Mouse (Mus musculus) testis, postnatal 10 days (tissue): ENCODE results near the gene Gm13305.
"Not testable (repeated sequence)": the region's sequence is repeated elsewhere in the genome, so short reads cannot be mapped to it uniquely, and the experiment has no call there.

ENCODE experiments used
- DNase-seq: peaks from one replicate; pipeline ENCODE4 v3.0.0; 2021; ENCODE audit warnings: low spot score

Gm13305 gene

DNA sequence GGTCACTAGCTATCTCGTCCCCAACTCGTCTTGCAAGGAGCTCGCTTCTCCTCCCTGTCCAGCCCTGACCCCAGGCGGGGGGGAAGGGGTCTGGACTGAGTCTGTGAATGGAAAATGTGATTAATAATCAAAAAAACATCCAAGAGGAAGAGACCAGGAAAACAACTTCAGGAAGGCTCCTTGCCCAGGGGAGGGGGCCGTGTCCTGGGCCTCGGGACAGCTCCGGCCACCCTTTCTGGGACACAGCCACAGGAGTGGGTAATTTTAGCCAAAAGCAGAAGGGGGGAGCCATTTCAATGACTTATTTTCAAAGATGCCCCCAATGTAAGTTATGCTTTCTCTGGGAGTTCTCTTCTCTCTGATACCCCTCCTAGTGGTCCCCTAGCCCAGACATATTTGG is at the start of gene Gm13305:
Gm13305 (minus strand) TSS at position 101 of the 400 bp plus-strand sequence.
- not testable (repeated sequence) for DNase-seq

DNA sequence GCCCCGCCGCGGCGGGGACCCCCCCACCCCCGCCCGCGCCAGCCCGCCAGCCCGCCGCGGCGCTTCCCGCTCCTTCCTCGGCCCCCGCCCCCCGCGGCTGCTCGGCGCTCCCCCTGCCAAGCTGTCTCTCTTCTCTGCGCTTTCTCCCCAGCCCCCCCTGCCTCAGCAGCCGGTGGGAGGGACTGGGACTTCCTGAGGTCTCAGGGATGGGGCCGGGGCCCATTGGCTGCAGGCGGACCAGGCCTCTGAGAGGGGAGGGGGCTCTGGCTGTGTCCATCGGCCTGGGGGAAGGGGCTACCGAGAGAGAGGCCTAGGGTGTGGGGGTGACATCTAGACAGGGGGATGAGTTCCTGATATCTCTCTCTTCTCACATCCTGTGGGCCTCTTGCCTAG is 16.6 kb upstream of the Gm13305 start:
- not testable (repeated sequence) for DNase-seq

DNA sequence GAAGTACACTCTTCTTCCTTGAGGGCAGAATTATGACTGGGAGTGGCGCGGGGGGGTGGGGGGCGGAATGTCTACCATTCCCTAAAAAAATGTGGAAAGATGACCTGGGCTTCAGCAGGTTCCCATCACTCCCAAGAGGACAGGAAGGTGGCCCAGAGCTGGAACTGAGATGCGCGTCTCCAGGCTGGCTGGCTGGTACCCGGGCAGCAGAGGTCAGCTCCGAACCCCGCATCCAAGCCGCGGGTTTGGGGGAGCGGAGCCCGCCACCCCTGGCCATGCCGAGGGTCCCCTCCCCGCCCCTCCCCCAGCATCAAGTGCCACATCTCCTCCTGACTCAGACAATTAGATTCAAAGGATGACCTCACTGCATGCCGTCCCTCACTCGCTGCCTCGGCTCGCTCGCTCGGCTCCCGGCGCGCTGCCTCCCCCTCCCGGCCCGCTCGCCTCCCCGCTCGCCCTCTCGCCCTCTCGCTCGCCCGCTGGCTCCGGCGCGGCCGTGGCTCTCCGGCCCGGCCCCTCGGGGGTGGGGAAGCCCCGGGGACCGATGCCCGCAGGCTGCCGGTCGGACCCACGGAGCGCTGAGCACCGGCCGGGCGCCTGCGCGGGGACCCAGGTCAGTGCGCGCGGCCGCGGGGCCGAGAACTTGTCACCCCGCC is 16.0 kb upstream of the Gm13305 start:
- not testable (repeated sequence) for DNase-seq

DNA sequence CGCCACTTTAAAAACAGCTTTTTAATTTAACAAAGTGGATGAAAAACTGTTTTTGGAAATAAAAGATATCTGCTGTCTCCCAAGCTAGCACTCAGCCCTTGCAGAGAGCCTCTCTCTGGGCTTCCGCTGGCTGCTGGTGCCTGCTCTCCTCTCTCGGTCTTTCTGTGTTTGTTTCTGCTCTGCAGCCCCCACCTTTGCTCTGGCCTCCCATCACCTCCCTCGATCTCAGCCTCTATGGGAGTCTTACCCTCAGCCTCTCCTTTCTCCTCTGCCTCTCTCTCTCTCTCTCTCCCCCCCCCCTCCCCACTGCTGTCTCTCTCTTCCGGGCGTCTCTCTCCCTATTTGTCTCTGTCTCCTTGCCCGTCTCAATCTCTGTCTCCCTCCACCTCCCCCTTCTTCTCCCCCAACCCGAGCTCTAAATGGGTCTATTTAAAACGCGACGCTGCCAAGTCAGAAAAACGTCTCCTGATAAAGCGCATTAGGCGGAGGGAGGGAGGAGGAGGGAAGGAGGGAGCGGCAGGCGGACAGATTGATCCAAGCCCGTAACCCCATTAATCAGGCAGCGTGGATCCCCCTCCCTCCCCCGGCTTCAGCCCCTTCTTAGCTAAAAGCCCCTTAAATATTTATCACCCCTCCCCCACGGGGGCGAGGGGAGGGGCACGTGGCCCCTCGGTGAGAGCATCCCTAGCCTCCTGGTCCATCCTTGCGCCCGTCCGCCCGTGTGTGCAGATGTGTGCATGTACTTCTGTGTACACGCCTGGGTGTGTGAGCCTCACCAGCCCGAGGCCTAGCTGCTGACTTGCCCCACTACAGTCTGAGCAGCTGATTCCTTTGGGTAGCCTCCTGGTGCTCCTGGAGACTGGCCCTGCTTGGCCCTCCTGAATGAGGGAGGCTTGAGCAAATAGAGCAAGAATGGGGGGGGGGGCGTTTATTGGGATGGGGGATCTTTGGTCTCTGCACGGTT is 15.1 kb upstream of the Gm13305 start:
- not testable (repeated sequence) for DNase-seq

DNA sequence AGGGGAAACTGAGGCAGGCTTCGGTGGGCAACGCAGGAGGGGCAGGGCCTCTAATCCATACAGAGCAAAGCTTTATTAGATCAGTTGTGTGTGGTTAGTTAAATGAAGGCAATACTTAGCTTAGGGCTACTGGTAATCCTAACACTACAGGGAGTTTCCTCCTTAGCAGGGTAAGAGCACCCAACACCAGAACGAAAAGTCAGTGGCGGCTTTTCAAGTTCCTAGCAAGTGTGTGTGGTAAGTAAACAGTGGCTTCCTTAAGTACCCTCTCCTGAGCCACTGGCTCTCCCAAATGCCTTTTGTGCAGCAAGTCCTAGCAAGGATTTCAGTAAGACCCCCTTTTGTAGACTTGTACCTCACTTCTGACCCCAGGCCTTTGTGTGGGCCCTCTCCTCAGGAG is 9.8 kb upstream of the Gm13305 start:
- DNase-seq: not testable (repeated sequence)

DNA sequence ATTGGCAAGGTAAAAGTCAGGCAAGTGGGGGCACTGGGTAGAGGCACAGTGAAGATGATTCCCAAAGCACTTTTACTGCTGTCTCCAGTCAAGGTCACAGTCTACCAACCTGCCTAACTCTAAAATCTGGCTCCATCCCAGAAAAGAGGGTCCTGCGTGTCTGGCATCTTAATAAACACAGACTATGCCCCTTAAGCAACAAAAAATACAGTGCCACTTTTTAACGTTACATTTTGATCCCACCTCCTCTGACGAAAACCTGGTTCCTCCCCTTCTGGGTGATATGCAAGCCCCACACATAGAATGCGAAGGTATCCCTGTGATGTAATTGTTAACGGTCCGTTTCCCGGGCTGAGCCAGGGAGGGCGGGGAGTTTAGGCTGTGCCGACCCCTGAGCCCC is 15.3 kb downstream of the Gm13305 start, which contains the start of gene Gm13306:
Gm13306 (plus strand) TSS at position 301 of the 400 bp plus-strand sequence.
- DNase-seq: not testable (repeated sequence)

DNA sequence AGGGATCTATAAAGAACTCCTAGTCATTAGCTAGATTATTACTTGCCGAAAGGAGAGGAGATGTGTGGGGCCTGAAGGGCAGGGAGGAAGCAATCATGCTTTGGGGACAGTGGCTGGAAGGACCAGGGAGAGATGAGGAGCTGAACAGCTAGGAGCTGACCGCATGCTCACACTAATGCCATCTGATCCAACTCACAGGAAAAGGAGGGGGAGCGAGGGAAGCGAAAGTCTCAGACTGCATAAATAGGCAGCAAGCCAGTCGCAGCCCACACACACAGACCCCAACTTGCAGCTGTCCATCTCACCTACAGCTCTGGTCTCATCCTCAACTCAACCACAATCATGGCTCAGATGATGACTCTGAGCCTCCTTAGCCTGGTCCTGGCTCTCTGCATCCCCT is 53.9 kb downstream of the Gm13305 start, which contains the start of gene Gm13304:
Gm13304 (plus strand) TSS at position 301 of the 400 bp plus-strand sequence.
- not testable (repeated sequence) for DNase-seq
